Mouse (Mus musculus) heart, embryonic 13.5 days (tissue): ENCODE measurements around the gene Stat5b. TPM values are rescaled to one million over a fixed set of nuclear protein-coding genes. Genes with fewer than 3 reads are reported as not detected.

Source experiments
- ATAC-seq: fragments of 200-750 bp; cut with Nextera tagmentation; 2 replicates; pipeline ENCODE4 v1.8.0; 2017; ENCODE audit warnings: moderate TSS enrichment; ENCODE audit not compliant: insufficient number of reproducible peaks, low FRiP score, low TSS enrichment; ENCODE audit errors: extremely low read depth
- H3K27ac ChIP-seq: fragments of 300-500 bp; sonication (generic); replicated peaks from 2 replicates; pipeline ENCODE4 v1.5.1; 2015; ENCODE audit warnings: moderate library complexity, mild to moderate bottlenecking, inconsistent platforms
- H3K27me3 ChIP-seq: fragments of 300-500 bp; sonication (generic); replicated peaks from 2 replicates; pipeline ENCODE4 v1.6.1; 2015; ENCODE audit warnings: mild to moderate bottlenecking, inconsistent platforms
- H3K36me3 ChIP-seq: fragments of 300-500 bp; sonication (generic); 2 replicates; pipeline ENCODE4 v1.6.1; 2015; ENCODE audit warnings: mild to moderate bottlenecking, inconsistent platforms
- H3K4me1 ChIP-seq: fragments of 300-500 bp; sonication (generic); 2 replicates; pipeline ENCODE4 v1.6.1; 2015; ENCODE audit warnings: inconsistent platforms
- H3K4me2 ChIP-seq: fragments of 300-500 bp; sonication (generic); 2 replicates; pipeline ENCODE4 v1.6.1; 2015; ENCODE audit warnings: inconsistent platforms, mild to moderate bottlenecking, moderate library complexity
- H3K4me3 ChIP-seq: fragments of 300-500 bp; sonication (generic); 2 replicates; pipeline ENCODE4 v1.5.1; 2015; ENCODE audit warnings: moderate library complexity, mild to moderate bottlenecking, inconsistent platforms
- H3K9ac ChIP-seq: fragments of 300-500 bp; sonication (generic); 2 replicates; pipeline ENCODE4 v1.6.1; 2015; ENCODE audit warnings: inconsistent platforms, mild to moderate bottlenecking, moderate library complexity
- H3K9me3 ChIP-seq: fragments of 300-500 bp; sonication (generic); 2 replicates; pipeline ENCODE4 v1.6.1; 2016; ENCODE audit warnings: inconsistent platforms
- WGBS: fragments of 180-500 bp; shearing (Covaris S2); methylation state at CpG from one replicate; pipeline ENCODE4 v1.1.7; 2015; ENCODE audit warnings: mixed read lengths; 5-methylcytosine and 5-hydroxymethylcytosine counted together
- polyA plus RNA-seq: library from polyadenylated mRNA; unstranded; fragments of >200 nt; fragmentation: Nextera tagmentation; extraction: Ambion mirVana; gene quantifications from 2 replicates; pipeline ENCODE4 v1.2.1, GENCODE M21; 2015

Stat5b gene
- polyA plus RNA-seq, 1 experiment from 2014 or later = 27.0 TPM

DNA sequence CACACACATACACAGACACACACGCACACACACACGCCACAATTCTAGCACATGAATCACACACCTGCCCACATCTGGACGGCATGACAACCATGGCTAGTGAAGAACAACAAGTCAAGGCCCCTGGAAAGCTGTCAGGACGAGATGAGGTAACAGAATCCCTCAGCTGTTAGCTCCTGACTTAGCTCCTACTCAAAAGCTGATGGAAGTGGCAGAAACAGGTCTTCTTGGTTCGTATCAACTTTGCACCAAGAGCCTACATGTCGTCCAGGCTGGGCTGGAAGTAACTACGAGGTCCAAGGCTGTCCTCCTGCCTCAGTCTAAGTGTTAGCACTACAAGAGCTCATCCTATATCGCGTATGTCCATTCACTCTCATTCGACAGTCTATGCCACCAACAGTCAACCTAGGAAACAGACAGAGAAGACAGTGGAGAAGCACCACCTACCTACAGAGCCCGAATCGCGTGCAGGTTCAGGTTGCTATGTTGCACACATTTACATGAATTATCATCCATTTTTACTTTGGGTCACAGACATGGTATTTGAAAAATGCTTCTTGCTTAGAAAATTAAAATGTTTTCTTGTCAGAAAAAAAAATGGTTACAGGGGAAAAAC is 28.8 kb downstream of the Stat5b start:
- Histone ChIP-seq H3K36me3 (no peaks in the 10 kb centered on the region), H3K4me2 (peak overlapping the region; percentile 54), H3K4me1 (peaks cover 96% of the 10 kb centered on the region), H3K4me3 (peak overlapping the region; percentile 23), H3K27ac (peak overlapping the region; percentile 80; the same call in 1 of the 2 replicates), H3K9me3 (no peaks in the 10 kb centered on the region), H3K27me3 (no peaks in the 10 kb centered on the region), H3K9ac (no peak overlapping the region)
- 86% methylated on average over 13 of the region's 13 CpGs for WGBS
- ATAC-seq = no peak

GRCm38 (mm10) chr11:100820047-100820446 is 30.5 kb downstream of the Stat5b start:
- H3K9me3 ChIP-seq = no peaks in the 10 kb centered on the region
- no peak overlapping the region for H3K9ac ChIP-seq
- H3K27ac ChIP-seq = 0 out of 2 replicates have a peak overlapping the region, but pooled peaks have one; percentile 5
- H3K27me3 ChIP-seq = no peaks in the 10 kb centered on the region
- WGBS = 86% methylated on average over 8 of the region's 8 CpGs
- no peak for ATAC-seq
- H3K4me1 ChIP-seq = peaks cover 96% of the 10 kb centered on the region
- H3K4me2 ChIP-seq = no peak overlapping the region
- no peaks in the 10 kb centered on the region for H3K36me3 ChIP-seq
- no peak overlapping the region for H3K4me3 ChIP-seq

GRCm38 (mm10) chr11:100819626-100820025 is 30.9 kb downstream of the Stat5b start:
- Histone ChIP-seq H3K4me2 (no peak overlapping the region), H3K27me3 (no peaks in the 10 kb centered on the region), H3K9ac (no peak overlapping the region; the same call in 1 of the 2 replicates), H3K9me3 (no peaks in the 10 kb centered on the region), H3K4me1 (peaks cover 96% of the 10 kb centered on the region), H3K36me3 (no peaks in the 10 kb centered on the region), H3K4me3 (no peak overlapping the region), H3K27ac (0 out of 2 replicates have a peak overlapping the region, but pooled peaks have one; percentile 5)
- ATAC-seq = no peak
- WGBS = 47% methylated on average over 16 of the region's 16 CpGs

DNA sequence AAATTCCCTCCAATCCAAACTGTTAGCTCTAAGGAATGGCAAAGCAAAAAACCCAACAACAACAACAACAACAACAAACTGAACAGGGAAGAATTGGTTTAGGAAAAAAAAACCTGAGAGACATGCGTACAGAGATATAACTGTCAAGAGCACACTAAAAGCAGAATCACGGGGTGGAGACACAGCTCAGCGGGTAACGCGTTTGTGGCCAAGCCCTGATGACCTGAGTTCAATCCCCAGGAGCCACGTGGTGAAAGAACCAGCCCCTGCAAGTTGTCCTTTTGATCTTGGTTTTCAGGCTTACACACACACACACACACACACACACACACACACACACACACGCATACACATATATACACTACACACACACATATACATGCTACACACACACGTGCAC is 31.5 kb downstream of the Stat5b start:
- Histone ChIP-seq H3K4me3 (no peak overlapping the region), H3K27me3 (no peaks in the 10 kb centered on the region), H3K36me3 (no peaks in the 10 kb centered on the region), H3K4me1 (peaks cover 96% of the 10 kb centered on the region), H3K9ac (no peak overlapping the region), H3K27ac (no peak overlapping the region), H3K4me2 (no peak overlapping the region), H3K9me3 (no peaks in the 10 kb centered on the region)
- no peak for ATAC-seq
- WGBS = 77% methylated on average over 8 of the region's 8 CpGs

GRCm38 (mm10) chr11:100818359-100819012 is 32.0 kb downstream of the Stat5b start:
- no peak overlapping the region for H3K4me2 ChIP-seq
- peaks cover 92% of the 10 kb centered on the region for H3K4me1 ChIP-seq
- no peaks in the 10 kb centered on the region for H3K36me3 ChIP-seq
- ATAC-seq = no peak
- no peak overlapping the region for H3K4me3 ChIP-seq
- H3K27me3 ChIP-seq = no peaks in the 10 kb centered on the region
- 86% methylated on average over 15 of the region's 15 CpGs for WGBS
- H3K9ac ChIP-seq = no peak overlapping the region
- H3K27ac ChIP-seq = no peak overlapping the region
- no peaks in the 10 kb centered on the region for H3K9me3 ChIP-seq

DNA sequence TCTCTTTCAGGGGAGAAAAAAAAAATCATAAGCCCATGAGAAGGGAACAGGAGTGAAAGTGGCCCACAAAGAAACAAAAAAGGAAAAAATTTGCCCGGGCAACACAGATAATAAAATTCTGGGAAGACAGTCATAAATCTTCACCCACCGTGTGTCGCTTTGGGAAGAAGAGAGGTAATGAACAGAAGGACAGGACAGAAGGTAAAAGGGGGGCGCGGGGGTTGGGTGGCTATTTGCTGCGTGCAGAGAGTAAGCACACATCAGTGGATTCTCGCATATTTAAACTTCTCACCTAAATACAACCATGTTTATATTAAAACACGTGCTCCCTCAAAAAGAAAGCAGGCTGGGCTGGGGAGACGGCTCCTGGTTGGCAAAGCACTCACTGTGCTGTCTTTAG is 33.2 kb downstream of the Stat5b start:
- Histone ChIP-seq H3K4me3 (no peak overlapping the region), H3K36me3 (peaks cover under 1% of the 10 kb centered on the region), H3K4me1 (peaks cover 81% of the 10 kb centered on the region), H3K9ac (no peak overlapping the region), H3K4me2 (no peak overlapping the region), H3K27me3 (no peaks in the 10 kb centered on the region), H3K9me3 (no peaks in the 10 kb centered on the region), H3K27ac (no peak overlapping the region)
- ATAC-seq = no peak
- 86% methylated on average over 9 of the region's 9 CpGs for WGBS

- ATAC-seq = no peak
- Histone ChIP-seq H3K4me2 (no peak overlapping the region), H3K36me3 (peaks cover 5% of the 10 kb centered on the region), H3K4me1 (peaks cover 75% of the 10 kb centered on the region), H3K4me3 (no peak overlapping the region), H3K9me3 (no peaks in the 10 kb centered on the region), H3K27ac (0 out of 2 replicates have a peak overlapping the region, but pooled peaks have one; percentile 20), H3K9ac (no peak overlapping the region), H3K27me3 (no peaks in the 10 kb centered on the region)
- WGBS = 53% methylated on average over 4 of the region's 4 CpGs
These were observed 33.7 kb downstream of the Stat5b start for GRCm38 (mm10) chr11:100816801-100817200.

GRCm38 (mm10) chr11:100816342-100816741 is 34.2 kb downstream of the Stat5b start:
- no peaks in the 10 kb centered on the region for H3K27me3 ChIP-seq
- peak overlapping the region; percentile 42; the same call in 1 of the 2 replicates for H3K27ac ChIP-seq
- H3K4me1 ChIP-seq = peaks cover 71% of the 10 kb centered on the region
- ATAC-seq = no peak
- H3K4me2 ChIP-seq = no peak overlapping the region
- WGBS = 71% methylated on average over 3 of the region's 3 CpGs
- peaks cover 8% of the 10 kb centered on the region for H3K36me3 ChIP-seq
- no peak overlapping the region for H3K9ac ChIP-seq
- no peak overlapping the region for H3K4me3 ChIP-seq
- H3K9me3 ChIP-seq = no peaks in the 10 kb centered on the region; the same call in 1 of the 2 replicates

DNA sequence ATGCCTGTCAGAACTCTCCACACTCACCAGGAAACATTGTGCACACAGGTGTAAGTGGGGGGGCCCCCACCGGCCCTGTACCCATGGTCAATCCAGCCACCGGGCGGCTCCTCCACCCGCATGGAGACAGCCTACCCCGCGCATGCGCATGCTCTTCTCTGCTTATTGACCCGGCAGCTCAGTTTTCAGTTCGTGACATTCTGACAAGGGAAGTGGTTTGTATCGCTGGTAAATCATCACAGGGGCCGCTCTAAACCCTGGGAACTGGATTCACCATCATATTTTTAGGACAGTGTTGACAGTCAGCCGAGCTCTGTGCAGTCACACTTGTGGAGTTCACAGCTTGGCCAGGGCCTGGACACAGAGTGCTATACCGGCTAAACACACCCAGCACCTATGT is 36.0 kb downstream of the Stat5b start:
- no peaks in the 10 kb centered on the region for H3K27me3 ChIP-seq
- H3K4me3 ChIP-seq = peak overlapping the region; percentile 37
- peaks cover 12% of the 10 kb centered on the region for H3K36me3 ChIP-seq
- peak overlapping the region; percentile 69 for H3K9ac ChIP-seq
- H3K27ac ChIP-seq = peak overlapping the region; percentile 78
- WGBS = 31% methylated on average over 13 of the region's 13 CpGs
- peak; percentile 39; the same call in 1 of the 2 replicates for ATAC-seq
- peaks cover 67% of the 10 kb centered on the region for H3K4me1 ChIP-seq
- peak overlapping the region; percentile 62 for H3K4me2 ChIP-seq
- no peaks in the 10 kb centered on the region; the same call in 1 of the 2 replicates for H3K9me3 ChIP-seq

- Histone ChIP-seq H3K9me3 (no peaks in the 10 kb centered on the region; the same call in 1 of the 2 replicates), H3K4me1 (peaks cover 54% of the 10 kb centered on the region), H3K27me3 (no peaks in the 10 kb centered on the region), H3K4me2 (peak overlapping the region; percentile 29), H3K36me3 (peaks cover 25% of the 10 kb centered on the region), H3K4me3 (no peak overlapping the region), H3K27ac (peak overlapping the region; percentile 83), H3K9ac (no peak overlapping the region; the same call in 1 of the 2 replicates)
- ATAC-seq = no peak
- 78% methylated on average over 2 of the region's 2 CpGs for WGBS
These were observed 39.4 kb downstream of the Stat5b start for GRCm38 (mm10) chr11:100811132-100811531.

DNA sequence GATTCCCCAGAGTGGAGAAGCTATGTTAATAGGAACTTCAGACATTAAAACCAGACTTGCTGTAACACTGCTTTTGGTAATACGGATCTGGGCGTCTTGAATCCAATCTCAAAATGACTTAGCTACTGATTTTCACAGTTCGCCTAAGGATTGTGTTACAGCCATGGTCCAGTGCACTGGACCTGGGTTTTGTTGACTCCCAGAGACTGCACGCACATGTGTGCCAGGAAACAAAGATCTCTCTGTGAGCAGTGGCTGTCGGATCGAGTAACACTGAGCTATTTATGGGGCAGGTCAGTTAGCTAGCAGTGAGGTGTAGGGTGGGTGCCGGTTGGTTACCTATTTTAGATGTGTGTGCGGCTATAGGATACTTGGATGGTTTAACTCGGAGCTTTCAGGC is 40.0 kb downstream of the Stat5b start:
- H3K27me3 ChIP-seq = no peaks in the 10 kb centered on the region
- 44% methylated on average over 9 of the region's 9 CpGs for WGBS
- H3K27ac ChIP-seq = peak overlapping the region; percentile 83
- ATAC-seq = no peak
- peaks cover 28% of the 10 kb centered on the region for H3K36me3 ChIP-seq
- H3K9me3 ChIP-seq = no peaks in the 10 kb centered on the region; the same call in 1 of the 2 replicates
- H3K9ac ChIP-seq = no peak overlapping the region
- H3K4me2 ChIP-seq = peak overlapping the region; percentile 29
- H3K4me1 ChIP-seq = peaks cover 54% of the 10 kb centered on the region
- H3K4me3 ChIP-seq = no peak overlapping the region
